Mouse (Mus musculus): Measurements from ENCODE around the gene Lif.

Lif gene

DNA sequence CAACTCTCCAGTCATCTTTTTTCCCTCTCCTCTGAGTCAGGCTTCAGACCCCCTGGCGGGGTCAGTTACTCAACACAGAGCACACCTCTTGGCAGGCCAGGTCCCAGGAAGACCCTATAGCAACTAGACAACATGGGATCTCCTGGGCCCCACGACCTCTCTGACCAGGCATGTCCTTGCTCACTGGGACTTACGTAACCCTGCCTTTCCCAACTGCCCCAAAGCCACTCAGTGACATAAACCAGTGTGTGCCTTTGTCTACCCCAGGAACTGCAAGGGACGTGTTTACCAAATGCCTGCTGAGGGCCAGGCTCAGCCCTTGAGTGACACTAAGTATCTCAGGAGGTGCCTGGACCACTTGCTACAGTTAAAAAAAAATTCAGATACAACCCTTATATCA, 27.5 kb upstream of the Lif start:
- in situ Hi-C loops (cut with MboI, MseI), result no loop called here

DNA sequence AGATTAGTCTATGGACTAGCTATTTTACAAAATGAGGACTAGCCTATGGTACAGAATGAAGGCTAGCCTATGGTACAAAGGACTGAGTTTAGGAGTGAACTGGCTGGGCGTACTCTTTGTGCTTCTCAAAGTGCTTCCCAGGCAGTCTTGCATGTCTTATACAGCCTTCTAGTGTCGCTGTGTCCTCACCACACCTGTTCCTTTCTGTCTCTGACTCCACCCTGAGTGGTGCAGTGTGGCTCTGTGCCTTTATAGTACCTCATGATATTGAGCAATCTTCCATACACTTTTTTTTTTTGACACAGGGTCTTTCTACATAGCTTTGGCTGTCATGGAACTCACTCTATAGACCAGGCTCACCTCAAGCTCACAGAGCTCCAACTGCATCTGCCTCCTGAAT, 25.9 kb upstream of the Lif start:
- in situ Hi-C loops (cut with MboI, MseI), result no loop called here

- in situ Hi-C loops (cut with MboI, MseI), result no loop called here
Measured at GRCm38 (mm10) chr11:4232644-4233043, 24.7 kb upstream of the Lif start.

- in situ Hi-C loops (cut with MboI, MseI), result no loop called here
Measured at GRCm38 (mm10) chr11:4235052-4235655, 22.2 kb upstream of the Lif start.

GRCm38 (mm10) chr11:4235665-4236545, 21.5 kb upstream of the Lif start, which contains the start of gene Osm:
Osm (plus strand) TSS chr11:4236420.
- in situ Hi-C loops (cut with MboI, MseI), result no loop called here

DNA sequence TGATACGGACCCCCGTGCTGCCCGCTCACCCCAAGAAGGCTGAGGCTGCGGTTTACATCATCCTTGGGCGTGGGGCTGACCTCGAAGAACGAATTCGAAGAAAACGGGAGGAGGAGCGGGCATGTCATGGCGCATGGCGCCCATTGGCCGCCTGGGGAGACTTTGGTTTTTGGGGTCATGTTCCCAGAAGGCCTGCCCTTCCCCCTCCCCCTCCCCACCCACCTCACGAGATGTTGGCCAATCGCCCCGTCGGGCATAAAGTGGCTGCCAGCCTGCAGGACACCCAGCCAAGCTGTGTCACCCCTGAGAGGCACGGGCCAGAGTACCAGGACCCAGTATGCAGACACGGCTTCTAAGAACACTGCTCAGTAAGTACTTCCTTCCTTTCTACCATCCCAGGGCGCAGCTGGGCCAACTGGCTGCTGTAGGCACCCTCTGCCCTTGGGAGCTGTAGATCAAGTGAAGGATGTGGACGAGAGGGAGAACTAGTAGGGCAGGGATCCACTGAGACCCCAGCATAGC, 20.8 kb upstream of the Lif start:
- in situ Hi-C loops (cut with MboI, MseI), result no loop called here

- in situ Hi-C loops (cut with MboI, MseI), result no loop called here
Measured at GRCm38 (mm10) chr11:4237389-4237912, 19.9 kb upstream of the Lif start.

- in situ Hi-C loops (cut with MboI, MseI), result no loop called here
Measured at GRCm38 (mm10) chr11:4238167-4238566, 19.2 kb upstream of the Lif start.

- in situ Hi-C loops (cut with MboI, MseI), result no loop called here
Measured at GRCm38 (mm10) chr11:4239691-4240090, 17.7 kb upstream of the Lif start.

DNA sequence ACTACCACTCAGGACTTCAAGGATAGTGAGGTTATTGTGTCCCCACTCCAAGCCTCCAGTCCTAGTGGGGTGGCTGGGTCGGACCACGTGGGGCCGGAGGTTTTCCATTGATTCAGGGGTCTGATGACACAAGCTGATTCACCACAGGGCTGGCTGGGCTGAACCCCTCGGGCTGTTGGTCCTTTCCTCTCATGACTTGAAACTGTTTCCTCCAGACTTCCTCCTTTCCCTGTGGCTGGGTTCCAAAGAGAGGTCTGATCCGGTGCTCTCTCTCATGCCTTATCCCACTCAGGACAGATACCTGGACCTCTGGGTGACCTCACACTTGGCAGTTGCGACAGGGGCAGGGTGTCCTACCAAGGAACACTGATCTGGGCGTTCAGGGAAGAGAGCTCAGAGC, 17.2 kb upstream of the Lif start:
- in situ Hi-C loops (cut with MboI, MseI), result no loop called here

- in situ Hi-C loops (cut with MboI, MseI), result no loop called here
Measured at GRCm38 (mm10) chr11:4241180-4241579, 16.2 kb upstream of the Lif start.

DNA sequence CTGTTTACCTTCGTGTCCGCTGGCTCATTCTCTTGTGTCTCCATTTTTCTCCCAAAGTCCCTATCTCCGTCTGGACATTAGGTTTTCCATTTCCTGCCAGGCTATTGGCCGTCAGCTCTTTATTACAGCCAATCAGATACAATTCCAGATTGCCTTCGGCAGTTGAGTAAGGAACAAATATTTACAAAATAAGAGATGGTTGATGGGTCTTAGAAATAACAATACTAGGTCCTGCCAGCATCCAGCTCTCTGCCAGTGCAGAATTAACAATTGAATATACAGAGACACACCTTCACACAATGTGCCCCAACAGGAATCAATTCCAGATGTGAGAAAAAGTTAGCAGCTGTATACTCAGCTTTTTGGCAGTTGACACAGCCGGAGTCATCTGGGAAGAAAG, 11.2 kb upstream of the Lif start:
- in situ Hi-C loops (cut with MboI, MseI), result no loop called here

DNA sequence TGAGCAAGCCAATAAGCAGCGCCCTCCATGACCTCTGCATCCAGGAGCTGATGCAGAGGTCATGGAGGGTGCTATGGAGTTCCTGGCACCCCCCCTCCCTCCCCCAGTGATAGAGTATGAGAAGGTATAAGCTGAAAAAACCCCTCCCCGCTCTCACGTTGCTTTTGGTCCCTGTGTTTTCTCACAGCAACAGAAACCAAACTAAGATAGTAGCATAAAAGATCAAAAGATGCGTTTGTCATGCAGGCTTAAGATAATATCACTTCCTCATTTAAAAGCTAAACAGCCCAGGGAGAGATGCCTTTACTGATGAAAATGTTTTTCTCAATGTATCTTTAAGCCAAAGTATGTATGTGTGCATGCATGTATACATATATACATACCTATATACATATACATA, 10.7 kb upstream of the Lif start:
- in situ Hi-C loops (cut with MboI, MseI), result no loop called here

DNA sequence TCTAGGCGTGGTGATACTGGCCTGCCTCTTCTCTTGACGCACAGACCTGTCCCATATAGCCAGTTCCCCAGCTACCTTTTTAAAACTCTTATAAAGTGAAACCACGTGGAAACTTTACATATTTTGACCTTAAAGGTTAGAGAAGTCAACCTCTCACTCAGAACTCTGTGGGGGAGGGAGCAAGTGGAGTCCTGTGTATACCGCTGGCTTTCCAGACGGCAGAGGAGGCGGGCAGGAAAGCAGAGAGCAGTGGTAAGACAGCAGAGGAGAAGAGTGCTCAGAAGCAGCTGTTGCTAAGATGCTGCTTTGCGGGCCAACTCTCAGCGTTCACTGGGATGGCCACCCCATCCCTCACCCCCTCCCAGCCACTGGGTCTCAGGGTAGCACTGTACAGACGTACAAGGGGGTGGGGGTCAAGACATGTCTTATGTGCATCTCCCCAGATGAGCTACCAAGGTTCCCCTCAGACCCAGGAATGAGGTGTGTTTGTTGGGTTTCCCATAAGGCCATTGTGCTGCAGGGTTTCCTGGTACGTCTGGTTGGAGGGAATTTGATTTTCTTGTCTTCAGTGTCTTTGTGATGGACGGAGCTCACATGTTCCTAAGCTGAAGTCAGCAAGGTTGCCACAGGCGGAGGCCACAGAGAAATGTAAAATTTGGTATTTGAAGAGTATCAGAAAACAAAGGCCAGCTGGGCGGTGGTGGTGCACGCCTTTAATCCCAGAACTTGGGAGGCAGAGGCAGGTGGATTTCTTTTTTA, 10.0 kb upstream of the Lif start:
- in situ Hi-C loops (cut with MboI, MseI), result no loop called here

DNA sequence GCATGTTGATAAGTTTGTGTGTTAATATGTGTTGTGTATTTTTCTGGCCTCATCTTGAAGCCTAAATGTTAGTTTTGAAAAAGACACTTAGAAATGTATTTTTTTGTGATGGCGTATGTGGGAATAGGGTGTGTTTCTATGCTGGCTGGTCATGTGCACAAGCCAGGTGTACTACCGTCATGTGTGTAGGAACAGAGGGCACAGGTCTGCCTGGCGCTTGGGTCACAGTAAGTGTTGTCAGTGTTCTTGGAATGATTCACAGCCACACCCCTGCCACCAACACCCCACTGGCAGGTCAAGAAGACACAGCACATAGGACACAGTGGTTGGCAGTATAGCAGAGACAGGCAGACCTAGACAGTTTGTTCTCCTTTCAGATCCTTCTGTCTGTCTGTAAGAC, 8.2 kb upstream of the Lif start:
- in situ Hi-C loops (cut with MboI, MseI), result no loop called here

DNA sequence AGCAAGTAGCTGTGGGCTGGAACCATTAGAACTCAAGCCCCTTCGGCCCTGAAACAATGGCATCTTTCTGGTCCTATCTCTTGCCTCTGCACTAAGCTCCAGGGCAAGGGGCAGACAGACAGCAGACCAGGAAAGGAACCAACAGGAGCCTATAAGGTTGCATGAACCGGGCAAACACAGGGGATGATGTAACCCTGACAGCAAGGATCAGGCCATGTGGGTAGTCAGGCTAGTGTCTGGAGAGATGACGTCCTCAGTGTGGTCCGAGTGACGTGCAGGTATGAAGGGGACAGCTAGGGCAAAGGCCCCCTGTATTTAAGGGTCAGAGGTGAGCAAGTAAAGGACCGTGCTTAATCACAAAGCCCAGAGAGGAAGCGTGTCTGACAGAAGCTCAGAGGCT, 7.1 kb upstream of the Lif start:
- in situ Hi-C loops (cut with MboI, MseI), result no loop called here

DNA sequence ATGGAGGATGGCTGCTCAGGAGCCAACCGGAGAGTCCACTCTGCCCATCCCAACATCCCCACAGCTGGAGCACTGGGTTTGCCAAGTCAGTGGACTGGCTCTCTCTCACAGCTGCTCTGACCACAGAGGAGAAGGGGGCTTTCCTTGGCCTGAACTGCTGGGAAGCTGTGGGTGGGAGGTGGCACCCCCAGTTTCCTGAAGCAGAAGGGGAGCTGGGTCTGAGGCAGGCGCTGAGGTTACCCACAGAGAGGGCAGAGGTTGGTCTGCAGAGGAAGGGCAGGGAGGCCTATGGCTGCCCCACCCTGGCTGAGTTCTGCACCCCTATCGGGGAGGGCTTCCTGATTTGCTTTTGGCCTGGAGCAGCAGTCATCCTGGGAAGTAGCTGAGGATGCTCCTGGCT, 6.0 kb upstream of the Lif start:
- in situ Hi-C loops (cut with MboI, MseI), result no loop called here

- in situ Hi-C loops (cut with MboI, MseI), result no loop called here
Measured at GRCm38 (mm10) chr11:4252886-4253285, 4.5 kb upstream of the Lif start.

GRCm38 (mm10) chr11:4257756-4258155, 399 bp downstream of the Lif start:
- in situ Hi-C loops (cut with MboI, MseI), result loop anchor here (5.0 kb wide), 3 partner anchors 35 to 165 kb away; no protein-coding TSS in a partner anchor

DNA sequence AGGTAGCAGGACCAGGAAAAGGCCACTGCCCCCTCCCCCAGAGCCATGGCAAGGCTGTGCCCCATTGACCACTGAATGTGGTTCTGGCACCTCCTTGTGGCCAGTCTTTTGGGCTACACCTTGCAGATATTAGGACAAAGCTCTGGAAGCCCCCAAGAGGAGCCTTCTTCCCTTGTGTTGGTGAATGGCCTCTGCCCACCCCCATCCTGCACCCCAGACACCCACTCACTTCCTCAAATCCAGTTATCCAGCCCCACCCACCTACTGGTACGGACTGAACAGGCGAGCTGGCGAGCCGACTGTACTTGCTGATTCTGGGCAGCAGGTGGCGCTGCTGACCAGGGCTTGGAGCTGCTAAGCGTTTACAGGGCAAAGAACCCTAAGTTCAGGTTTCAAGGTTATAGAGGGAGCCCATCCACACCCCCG, 1.3 kb downstream of the Lif start:
- in situ Hi-C loops (cut with MboI, MseI), result loop anchor here (5.0 kb wide), 3 partner anchors 36 to 164 kb away; no protein-coding TSS in a partner anchor

DNA sequence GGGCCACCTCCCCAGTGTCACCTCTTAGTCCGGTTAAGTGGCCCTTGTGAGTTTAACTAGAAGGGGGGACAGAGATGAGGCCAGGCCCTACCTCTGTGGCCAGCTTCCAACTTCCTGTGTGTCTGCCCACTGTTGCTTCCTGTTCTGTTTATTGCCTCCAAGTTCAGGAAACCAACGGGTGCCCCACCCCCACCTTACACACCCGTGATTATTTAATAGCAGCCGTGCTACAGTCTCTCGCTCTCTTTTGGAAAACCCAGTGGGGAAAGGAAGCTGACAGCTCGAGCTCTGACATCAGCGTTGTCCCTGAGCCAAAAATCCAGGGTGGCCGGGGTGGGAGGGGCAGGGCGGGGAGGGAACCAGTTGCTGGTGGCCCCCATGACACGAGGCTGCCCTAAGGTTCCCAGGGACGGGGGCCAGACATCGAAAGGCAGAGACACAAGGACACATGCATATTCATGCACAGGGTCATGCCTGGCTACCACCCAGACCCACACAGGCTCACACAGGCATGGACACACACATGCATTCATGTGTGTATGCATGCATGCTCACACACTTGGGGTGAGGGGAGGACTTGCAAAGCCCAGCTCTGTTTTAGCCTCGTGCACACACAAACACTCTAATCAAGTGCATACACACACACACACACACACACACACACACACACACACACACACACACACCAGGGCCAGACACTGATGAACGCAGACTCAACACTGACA, 3.3 kb downstream of the Lif start:
- in situ Hi-C loops (cut with MboI, MseI), result no loop called here
